Mouse (Mus musculus): ENCODE measurements at regions not wholly inside any gene's neighbourhood (a gene's known extent, or its start where the extent isn't known, plus 50 kb on each side); places are given as distances from the start of the nearest gene placed in this dataset.
A peak's percentile ranks its signal among the peaks of the same experiment; 100 is the strongest.

GRCm38 (mm10) chr6:58752496-58752895 is 78.8 kb upstream of the Herc3 start:
- DNase-seq (ENCODE audit: low spot score), result no peak

- no peak for DNase-seq (ENCODE audit: low spot score)
Observed at GRCm38 (mm10) chr6:58756309-58757015, 74.8 kb upstream of the Herc3 start.

GRCm38 (mm10) chr6:58757339-58757738 is 73.9 kb upstream of the Herc3 start:
- DNase-seq (ENCODE audit: low spot score), result no peak

- peak; percentile 36 for DNase-seq (ENCODE audit: low spot score)
Observed at GRCm38 (mm10) chr6:58770654-58771218, 60.5 kb upstream of the Herc3 start.

GRCm38 (mm10) chr6:58772014-58772413 is 59.3 kb upstream of the Herc3 start:
- DNase-seq (ENCODE audit: low spot score), result peak; percentile 7
